Mouse (Mus musculus): ENCODE data around the gene Olfr654.

GRCm38 (mm10) chr7:104624494-104624893, 37.7 kb downstream of the Olfr654 start, which contains the start of gene Olfr657:
- TF ChIP-seq POLR2A (IDR thresholded peaks at IDR 0.05; ENCODE audit: low read depth, low read length) (no peak), CTCF (IDR thresholded peaks at IDR 0.05; ENCODE audit: extremely low read depth, insufficient read length, insufficient replicate concordance, low read depth, low read length) (no peak)

Data from small intestine, adult 2 months (tissue).